Mouse (Mus musculus) olfactory bulb, adult 2 months (tissue): ENCODE results near the gene Nr1i3.

Experiments
- CTCF ChIP-seq: fragments of 200-500 bp; IDR thresholded peaks from 2 replicates; pipeline ENCODE4 v1.5.1; 2012; ENCODE audit warnings: low read depth, mild to moderate bottlenecking, low read length, moderate library complexity; ENCODE audit not compliant: insufficient read depth
- POLR2A ChIP-seq: fragments of 200-500 bp; IDR thresholded peaks from 2 replicates; pipeline ENCODE4 v1.6.1; 2012; ENCODE audit warnings: mild to moderate bottlenecking, low read depth, low read length, moderate library complexity; ENCODE audit not compliant: insufficient read depth

DNA sequence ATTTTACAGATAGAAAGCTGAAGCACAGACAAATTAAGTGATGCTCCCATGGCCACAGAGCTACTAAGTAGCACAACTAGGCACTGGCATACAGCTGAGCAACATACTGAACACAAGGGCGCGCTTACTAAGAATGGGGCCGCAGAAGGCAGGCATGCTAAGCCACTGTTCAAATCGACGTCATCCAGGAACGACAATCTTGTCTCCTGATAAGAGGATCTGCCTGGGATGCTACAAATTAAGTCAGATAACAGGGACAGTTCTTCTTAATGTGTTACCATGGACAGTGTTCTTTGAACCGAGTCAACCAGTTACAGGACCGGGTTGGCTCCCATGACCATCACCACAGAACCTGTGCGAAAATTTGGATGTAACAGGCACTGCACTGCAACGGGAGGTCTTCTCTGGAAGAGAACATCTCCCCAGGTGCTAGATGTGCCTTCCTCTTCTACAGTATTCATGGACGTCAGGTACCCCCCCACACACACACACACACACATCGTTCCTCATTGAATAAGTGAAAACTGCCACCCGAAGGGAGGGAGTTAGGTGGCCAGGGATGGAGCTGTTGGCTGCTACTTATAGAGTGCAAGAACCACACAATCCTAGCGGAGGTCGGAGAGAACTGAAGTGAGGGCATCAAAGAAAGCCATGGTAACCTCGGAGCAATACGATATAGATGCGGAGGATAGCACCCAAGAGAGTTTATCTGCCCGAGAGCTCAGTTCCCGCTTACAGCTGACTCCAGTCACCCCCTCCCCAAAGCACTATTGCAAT lies 18.5 kb upstream of the Nr1i3 start:
- TF ChIP-seq CTCF (no peak), POLR2A (no peak)
